Mouse (Mus musculus) forebrain, embryonic 14.5 days (tissue): Measurements from ENCODE around the gene Sh2b1. TPM values are rescaled to one million over a fixed set of nuclear protein-coding genes. Genes with fewer than 3 reads are reported as not detected.

Source experiments
- ATAC-seq: fragments of 200-750 bp; cut with Nextera tagmentation; 2 replicates; pipeline ENCODE4 v1.8.0; 2017; ENCODE audit warnings: mild to moderate bottlenecking, moderate library complexity
- DNase-seq: peaks from one replicate; pipeline ENCODE4 v3.0.0-alpha.2; 2015; ENCODE audit warnings: low spot score
- H3K27ac ChIP-seq: fragments of 300-500 bp; sonication (generic); 2 replicates; pipeline ENCODE4 v1.5.1; 2014; ENCODE audit warnings: low read depth, mild to moderate bottlenecking, control low read depth, low read length, moderate library complexity
- H3K27me3 ChIP-seq: fragments of 300-500 bp; sonication (generic); replicated peaks from 2 replicates; pipeline ENCODE4 v1.6.1; 2014; ENCODE audit warnings: low read length, control low read depth, mixed read lengths; ENCODE audit not compliant: control insufficient read depth, insufficient read depth
- H3K36me3 ChIP-seq: fragments of 300-500 bp; sonication (generic); 2 replicates; pipeline ENCODE4 v1.6.1; 2014; ENCODE audit warnings: low read length, control low read depth; ENCODE audit not compliant: control insufficient read depth, insufficient read depth
- H3K4me1 ChIP-seq: fragments of 300-500 bp; sonication (generic); 2 replicates; pipeline ENCODE4 v1.6.1; 2014; ENCODE audit warnings: antibody characterized with exemption, low read length, control low read depth; ENCODE audit not compliant: control insufficient read depth, insufficient read depth
- H3K4me2 ChIP-seq: fragments of 300-500 bp; sonication (generic); 2 replicates; pipeline ENCODE4 v1.6.1; 2014; ENCODE audit warnings: mild to moderate bottlenecking, control low read depth, low read length
- H3K4me3 ChIP-seq: fragments of 300-500 bp; sonication (generic); 2 replicates; pipeline ENCODE4 v1.5.1; 2014; ENCODE audit warnings: low read depth, low read length, control low read depth
- H3K9ac ChIP-seq: fragments of 300-500 bp; sonication (generic); 2 replicates; pipeline ENCODE4 v1.6.1; 2014; ENCODE audit warnings: mild to moderate bottlenecking, low read length, control low read depth, moderate library complexity
- H3K9me3 ChIP-seq: fragments of 300-500 bp; sonication (generic); replicated peaks from 2 replicates; pipeline ENCODE4 v1.6.1; 2016; ENCODE audit warnings: low read length, control low read depth, mixed read lengths; ENCODE audit not compliant: control insufficient read depth
- WGBS: fragments of 180-500 bp; shearing (Covaris S2); extraction: QIAGEN DNeasy Blood & Tissue Kit; methylation state at CpG from one replicate; pipeline ENCODE4 v1.1.7; 2014; 5-methylcytosine and 5-hydroxymethylcytosine counted together
- polyA plus RNA-seq: library from polyadenylated mRNA; unstranded; fragments of >200 nt; fragmentation: Nextera tagmentation; extraction: Ambion mirVana; gene quantifications from 2 replicates; pipeline ENCODE4 v1.2.1, GENCODE M21; 2014

Gene Sh2b1
- polyA plus RNA-seq, 1 experiment from 2014 or later = 49.2 TPM

- WGBS = 67% methylated on average over 4 of the region's 4 CpGs
- Histone ChIP-seq H3K9me3 (no peaks in the 10 kb centered on the region), H3K36me3 (peaks cover 30% of the 10 kb centered on the region), H3K4me1 (no peaks in the 10 kb centered on the region), H3K4me2 (no peak overlapping the region), H3K4me3 (no peak overlapping the region), H3K27me3 (no peaks in the 10 kb centered on the region), H3K27ac (no peak overlapping the region), H3K9ac (no peak overlapping the region)
- no peak for DNase-seq
- ATAC-seq = no peak
Observed at GRCm38 (mm10) chr7:126464121-126464520, 11.1 kb downstream of the Sh2b1 start.

GRCm38 (mm10) chr7:126463547-126463946 lies 11.7 kb downstream of the Sh2b1 start:
- Histone ChIP-seq H3K4me3 (no peak overlapping the region), H3K9me3 (no peaks in the 10 kb centered on the region), H3K27me3 (no peaks in the 10 kb centered on the region), H3K4me2 (no peak overlapping the region), H3K4me1 (no peaks in the 10 kb centered on the region), H3K27ac (no peak overlapping the region), H3K9ac (no peak overlapping the region), H3K36me3 (peaks cover 24% of the 10 kb centered on the region)
- WGBS = 61% methylated on average over 4 of the region's 4 CpGs
- DNase-seq = no peak
- no peak for ATAC-seq

GRCm38 (mm10) chr7:126463004-126463403 lies 12.2 kb downstream of the Sh2b1 start, which contains the start of gene Atp2a1:
Gene Atp2a1, minus strand, starts transcription at chr7:126463108.
- Histone ChIP-seq H3K27ac (no peak within 1 kb of the TSS), H3K4me1 (no peaks in the 10 kb centered on the region), H3K27me3 (no peaks in the 10 kb centered on the region), H3K9me3 (no peaks in the 10 kb centered on the region), H3K9ac (no peak within 1 kb of the TSS), H3K4me2 (no peak within 1 kb of the TSS), H3K36me3 (peaks cover 19% of the 10 kb centered on the region), H3K4me3 (no peak within 1 kb of the TSS)
- no peak for ATAC-seq
- DNase-seq = no peak
- WGBS = 58% methylated on average over 5 of the region's 5 CpGs

- WGBS = 56% methylated on average over 3 of the region's 3 CpGs
- no peak overlapping the region for H3K4me3 ChIP-seq
- no peak for DNase-seq
- H3K9me3 ChIP-seq = no peaks in the 10 kb centered on the region
- H3K36me3 ChIP-seq = peaks cover 5% of the 10 kb centered on the region
- no peak for ATAC-seq
- H3K9ac ChIP-seq = no peak overlapping the region
- no peaks in the 10 kb centered on the region for H3K27me3 ChIP-seq
- no peak overlapping the region for H3K4me2 ChIP-seq
- H3K4me1 ChIP-seq = no peaks in the 10 kb centered on the region
- H3K27ac ChIP-seq = no peak overlapping the region
Observed at GRCm38 (mm10) chr7:126461626-126462025, 13.6 kb downstream of the Sh2b1 start.

GRCm38 (mm10) chr7:126460623-126461399 lies 14.4 kb downstream of the Sh2b1 start:
- H3K27ac ChIP-seq = no peak overlapping the region
- WGBS = 42% methylated on average over 10 of the region's 10 CpGs
- no peaks in the 10 kb centered on the region for H3K9me3 ChIP-seq
- H3K36me3 ChIP-seq = no peaks in the 10 kb centered on the region
- H3K27me3 ChIP-seq = no peaks in the 10 kb centered on the region
- ATAC-seq (no peak), DNase-seq (no peak)
- no peaks in the 10 kb centered on the region for H3K4me1 ChIP-seq
- H3K9ac ChIP-seq = no peak overlapping the region
- no peak overlapping the region for H3K4me3 ChIP-seq
- no peak overlapping the region for H3K4me2 ChIP-seq

- H3K27ac ChIP-seq = no peak overlapping the region
- no peaks in the 10 kb centered on the region for H3K27me3 ChIP-seq
- no peak for DNase-seq
- no peaks in the 10 kb centered on the region for H3K4me1 ChIP-seq
- H3K9me3 ChIP-seq = no peaks in the 10 kb centered on the region
- no peak overlapping the region for H3K9ac ChIP-seq
- H3K4me3 ChIP-seq = no peak overlapping the region
- no peak for ATAC-seq
- no peaks in the 10 kb centered on the region for H3K36me3 ChIP-seq
- H3K4me2 ChIP-seq = no peak overlapping the region
- 81% methylated on average over 11 of the region's 11 CpGs for WGBS
Observed at GRCm38 (mm10) chr7:126458844-126459618, 16.2 kb downstream of the Sh2b1 start.

- H3K4me2 ChIP-seq = no peak overlapping the region
- no peaks in the 10 kb centered on the region for H3K4me1 ChIP-seq
- H3K27ac ChIP-seq = no peak overlapping the region
- ATAC-seq = no peak
- WGBS = 76% methylated on average over 5 of the region's 5 CpGs
- DNase-seq = no peak
- no peaks in the 10 kb centered on the region for H3K36me3 ChIP-seq
- H3K9me3 ChIP-seq = no peaks in the 10 kb centered on the region
- H3K4me3 ChIP-seq = no peak overlapping the region
- no peaks in the 10 kb centered on the region for H3K27me3 ChIP-seq
- no peak overlapping the region for H3K9ac ChIP-seq
Observed at GRCm38 (mm10) chr7:126458225-126458624, 17.0 kb downstream of the Sh2b1 start.

GRCm38 (mm10) chr7:126456382-126457266 lies 18.6 kb downstream of the Sh2b1 start:
- no peaks in the 10 kb centered on the region for H3K9me3 ChIP-seq

More at GRCm38 (mm10) chr7:126456382-126457266, 18.6 kb downstream of the Sh2b1 start:
- no peak for DNase-seq
- H3K27me3 ChIP-seq = no peaks in the 10 kb centered on the region
- no peak overlapping the region for H3K9ac ChIP-seq
- no peak overlapping the region for H3K27ac ChIP-seq
- no peak overlapping the region for H3K4me2 ChIP-seq
- 89% methylated on average over 17 of the region's 17 CpGs for WGBS
- no peak overlapping the region for H3K4me3 ChIP-seq
- H3K4me1 ChIP-seq = no peaks in the 10 kb centered on the region
- H3K36me3 ChIP-seq = no peaks in the 10 kb centered on the region
- no peak for ATAC-seq
